Mouse (Mus musculus) lung, embryonic 14.5 days (tissue): ENCODE data around the gene Gm6408. TPM values are rescaled to one million over a fixed set of nuclear protein-coding genes. Genes with fewer than 3 reads are reported as not detected.
"Not testable (repeated sequence)": the region's sequence is repeated elsewhere in the genome, so short reads cannot be mapped to it uniquely, and the experiment has no call there.

Experiments
- ATAC-seq: fragments of 200-750 bp; cut with Nextera tagmentation; 2 replicates; pipeline ENCODE4 v1.8.0; 2017; ENCODE audit warnings: mild to moderate bottlenecking, moderate TSS enrichment, moderate library complexity; ENCODE audit not compliant: insufficient read depth
- DNase-seq: peaks from one replicate; pipeline ENCODE4 v3.0.0-alpha.2; 2015
- H3K27ac ChIP-seq: fragments of 300-500 bp; sonication (generic); 2 replicates; pipeline ENCODE4 v1.5.1; 2014; ENCODE audit warnings: low read depth, mild to moderate bottlenecking, moderate library complexity
- H3K27me3 ChIP-seq: fragments of 300-500 bp; sonication (generic); 2 replicates; pipeline ENCODE4 v1.6.1; 2014; ENCODE audit warnings: low read length, control low read depth; ENCODE audit not compliant: insufficient read depth
- H3K36me3 ChIP-seq: fragments of 300-500 bp; sonication (generic); 2 replicates; pipeline ENCODE4 v1.6.1; 2014; ENCODE audit warnings: control low read depth; ENCODE audit not compliant: insufficient read depth
- H3K4me1 ChIP-seq: fragments of 300-500 bp; sonication (generic); 2 replicates; pipeline ENCODE4 v1.6.1; 2014; ENCODE audit warnings: antibody characterized with exemption, control low read depth; ENCODE audit not compliant: insufficient read depth
- H3K4me2 ChIP-seq: fragments of 300-500 bp; sonication (generic); 2 replicates; pipeline ENCODE4 v1.6.1; 2014; ENCODE audit warnings: mild to moderate bottlenecking
- H3K4me3 ChIP-seq: fragments of 300-500 bp; sonication (generic); 2 replicates; pipeline ENCODE4 v1.5.1; 2014; ENCODE audit warnings: low read depth, low read length
- H3K9ac ChIP-seq: fragments of 300-500 bp; sonication (generic); 2 replicates; pipeline ENCODE4 v1.6.1; 2014
- H3K9me3 ChIP-seq: fragments of 300-500 bp; sonication (generic); 2 replicates; pipeline ENCODE4 v1.6.1; 2016; ENCODE audit warnings: low read depth, low read length, control low read depth
- CTCF ChIP-seq: IDR thresholded peaks from 2 replicates; pipeline ENCODE4 v1.5.1; 2016; ENCODE audit warnings: antibody characterized with exemption, low read depth
- WGBS: fragments of 180-500 bp; shearing (Covaris S2); extraction: QIAGEN DNeasy Blood & Tissue Kit; methylation state at CpG from one replicate; pipeline ENCODE4 v1.1.7; 2014; 5-methylcytosine and 5-hydroxymethylcytosine counted together
- polyA plus RNA-seq: library from polyadenylated mRNA; unstranded; fragments of >200 nt; fragmentation: Nextera tagmentation; extraction: Ambion mirVana; gene quantifications from 2 replicates; pipeline ENCODE4 v1.2.1, GENCODE M21; 2014

Gene Gm6408
- polyA plus RNA-seq: not detected in 2 replicates

DNA sequence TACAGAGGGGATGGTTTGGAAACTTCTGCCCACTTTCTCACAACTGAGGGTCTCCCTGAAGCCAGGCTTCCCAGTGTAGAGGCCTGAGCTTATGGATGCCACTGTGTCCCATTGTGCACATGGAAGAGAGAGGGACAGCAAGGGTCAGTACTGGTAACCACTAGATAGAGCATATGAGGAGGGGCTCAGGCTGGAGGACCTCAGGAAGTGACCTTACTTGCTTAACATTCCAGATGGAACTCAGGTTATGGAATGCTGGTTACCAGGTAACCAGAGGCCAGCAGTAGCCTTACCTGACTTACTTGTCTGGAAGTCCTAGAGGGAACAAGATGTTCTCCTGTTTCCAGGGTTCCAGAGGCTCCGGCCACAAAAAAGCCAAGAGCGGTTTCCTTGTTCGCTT, at the start of gene Gm6408:
TSS of gene Gm6408 (plus strand) at position 301 of the 400 bp plus-strand sequence.
- not testable (repeated sequence) for H3K4me2 ChIP-seq, H3K9me3 ChIP-seq, ATAC-seq, H3K4me3 ChIP-seq, DNase-seq, H3K27ac ChIP-seq, H3K4me1 ChIP-seq, H3K27me3 ChIP-seq, H3K36me3 ChIP-seq, H3K9ac ChIP-seq
- WGBS: no CpG with 5 or more reads among the region's 3 CpGs

- Histone ChIP-seq H3K9me3 (no peaks in the 10 kb centered on the region), H3K27ac (no peak overlapping the region), H3K27me3 (no peaks in the 10 kb centered on the region), H3K9ac (no peak overlapping the region), H3K4me3 (no peak overlapping the region), H3K36me3 (no peaks in the 10 kb centered on the region), H3K4me1 (no peaks in the 10 kb centered on the region), H3K4me2 (no peak overlapping the region)
- WGBS: 66% methylated on average over 6 of the region's 6 CpGs
- no peak for ATAC-seq
- TF ChIP-seq CTCF: no peak
- no peak for DNase-seq
Measured at GRCm38 (mm10) chr5:146432476-146432875, 49.3 kb upstream of the Gm6408 start.

DNA sequence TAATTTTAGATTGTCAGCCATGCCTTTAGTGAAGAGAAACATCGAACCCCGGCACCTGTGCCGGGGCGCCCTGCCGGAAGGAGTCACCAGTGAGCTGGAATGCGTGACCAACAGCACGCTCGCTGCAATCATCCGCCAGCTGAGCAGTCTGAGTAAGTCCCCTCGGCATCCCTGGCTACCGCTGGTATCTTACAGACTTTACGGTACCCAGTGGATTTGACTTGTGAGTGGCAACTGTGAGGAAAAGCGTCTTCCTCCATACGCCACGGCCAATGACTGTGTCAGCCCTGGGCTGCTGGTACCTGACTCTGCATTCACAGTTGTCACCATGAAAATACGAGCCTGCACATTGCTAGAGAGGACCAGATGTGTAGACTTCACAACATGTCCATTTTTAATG, 46.4 kb upstream of the Gm6408 start:
- DNase-seq (no peak), ATAC-seq (no peak)
- H3K36me3 ChIP-seq: no peaks in the 10 kb centered on the region
- H3K27ac ChIP-seq: no peak overlapping the region
- WGBS: 91% methylated on average over 16 of the region's 16 CpGs
- H3K4me1 ChIP-seq: no peaks in the 10 kb centered on the region
- H3K4me2 ChIP-seq: no peak overlapping the region
- no peaks in the 10 kb centered on the region for H3K27me3 ChIP-seq
- 0 out of 2 replicates have a peak, but pooled peaks cover 2% of the 10 kb centered on the region for H3K9me3 ChIP-seq
- TF ChIP-seq CTCF: no peak
- H3K9ac ChIP-seq: no peak overlapping the region
- H3K4me3 ChIP-seq: no peak overlapping the region

GRCm38 (mm10) chr5:146436796-146437195, 45.0 kb upstream of the Gm6408 start:
- H3K9me3 ChIP-seq: 0 out of 2 replicates have a peak, but pooled peaks cover 4% of the 10 kb centered on the region
- H3K27me3 ChIP-seq: no peaks in the 10 kb centered on the region
- no peak overlapping the region for H3K4me2 ChIP-seq
- no peak for TF ChIP-seq CTCF
- H3K4me3 ChIP-seq: no peak overlapping the region
- ATAC-seq (no peak), DNase-seq (no peak)
- no peak overlapping the region for H3K27ac ChIP-seq
- no peaks in the 10 kb centered on the region for H3K4me1 ChIP-seq
- 91% methylated on average over 11 of the region's 11 CpGs for WGBS
- H3K9ac ChIP-seq: no peak overlapping the region
- H3K36me3 ChIP-seq: no peaks in the 10 kb centered on the region

DNA sequence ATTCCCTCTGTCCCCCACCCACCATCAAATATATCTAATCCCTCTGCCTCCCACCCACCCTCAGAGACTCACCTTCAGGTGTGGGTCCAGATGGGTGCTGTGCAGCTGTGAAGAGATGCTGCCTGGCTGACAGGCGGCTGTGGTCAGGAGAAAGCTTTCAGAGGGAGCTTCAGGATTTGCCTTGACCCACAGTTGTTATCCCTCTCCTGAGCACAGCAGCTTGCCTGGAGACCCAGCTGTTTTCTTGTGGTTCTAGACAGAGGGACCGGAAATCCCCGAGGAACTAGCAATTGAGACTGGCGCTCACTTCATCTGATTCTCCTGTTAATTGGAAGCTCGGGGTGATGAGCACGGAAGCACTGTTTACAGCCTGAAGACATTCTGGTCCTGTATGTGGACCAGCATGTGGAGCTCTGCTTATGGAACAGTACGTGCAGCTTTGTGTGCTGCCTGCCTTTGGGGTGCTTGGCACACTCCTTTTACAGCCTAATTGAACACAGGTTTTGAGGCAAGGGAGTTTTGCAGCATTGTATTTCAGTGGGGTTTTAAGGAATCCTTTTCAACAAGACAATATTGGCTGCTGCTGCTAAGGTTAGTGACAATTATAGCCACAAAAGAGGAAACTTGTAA, 42.5 kb upstream of the Gm6408 start:
- ATAC-seq (no peak), DNase-seq (no peak)
- no peaks in the 10 kb centered on the region for H3K27me3 ChIP-seq
- no peak overlapping the region for H3K4me3 ChIP-seq
- no peak overlapping the region for H3K9ac ChIP-seq
- TF ChIP-seq CTCF: no peak
- H3K27ac ChIP-seq: no peak overlapping the region
- H3K4me2 ChIP-seq: no peak overlapping the region
- 91% methylated on average over 7 of the region's 7 CpGs for WGBS
- 0 out of 2 replicates have a peak, but pooled peaks cover 4% of the 10 kb centered on the region for H3K9me3 ChIP-seq
- H3K36me3 ChIP-seq: no peaks in the 10 kb centered on the region
- no peaks in the 10 kb centered on the region for H3K4me1 ChIP-seq

GRCm38 (mm10) chr5:146440273-146440672, 41.5 kb upstream of the Gm6408 start:
- Histone ChIP-seq H3K36me3 (no peaks in the 10 kb centered on the region), H3K9me3 (0 out of 2 replicates have a peak, but pooled peaks cover 4% of the 10 kb centered on the region), H3K4me2 (no peak overlapping the region), H3K4me1 (no peaks in the 10 kb centered on the region), H3K27me3 (no peaks in the 10 kb centered on the region), H3K27ac (no peak overlapping the region), H3K9ac (no peak overlapping the region), H3K4me3 (no peak overlapping the region)
- TF ChIP-seq CTCF: peak; percentile 31; the same call in 1 of the 2 replicates
- DNase-seq (no peak), ATAC-seq (no peak)
- 94% methylated on average over 5 of the region's 5 CpGs for WGBS

GRCm38 (mm10) chr5:146442767-146443166, 39.0 kb upstream of the Gm6408 start:
- Histone ChIP-seq H3K4me2 (no peak overlapping the region), H3K27me3 (no peaks in the 10 kb centered on the region), H3K9me3 (0 out of 2 replicates have a peak, but pooled peaks cover 4% of the 10 kb centered on the region), H3K36me3 (no peaks in the 10 kb centered on the region), H3K4me3 (no peak overlapping the region), H3K9ac (no peak overlapping the region), H3K4me1 (no peaks in the 10 kb centered on the region), H3K27ac (no peak overlapping the region)
- ATAC-seq (no peak), DNase-seq (no peak)
- 42% methylated on average over 2 of the region's 2 CpGs for WGBS
- no peak for TF ChIP-seq CTCF
